Mouse (Mus musculus) adrenal gland, postnatal 0 days (tissue): ENCODE data around the gene Fam57a. TPM values are rescaled to one million over a fixed set of nuclear protein-coding genes. Genes with fewer than 3 reads are reported as not detected.

Experiments used
- polyA plus RNA-seq: library from polyadenylated mRNA; unstranded; fragments of >200 nt; fragmentation: Nextera tagmentation; extraction: Ambion mirVana; gene quantifications from 2 replicates; pipeline ENCODE4 v1.2.1, GENCODE M21; 2015

Gene Fam57a
- polyA plus RNA-seq, result 10.9 and 16.7 TPM in 2 replicates

GRCm38 (mm10) chr11:76179495-76180145 is at the start of gene Fam57a, which contains the start of gene Vps53:
Gene Fam57a (plus strand): TSS chr11:76179671.
Gene Vps53 (minus strand): TSS chr11:76179647.

GRCm38 (mm10) chr11:76217390-76217800 is 37.9 kb downstream of the Fam57a start, which contains the start of the genes Dbil5 and Gemin4:
Gene Dbil5 (plus strand): TSS chr11:76217608.
Gene Gemin4 (minus strand): TSS chr11:76217664.

GRCm38 (mm10) chr11:76242901-76243810 is 63.7 kb downstream of the Fam57a start, which contains the start of the genes Mrm3 and Glod4:
Gene Mrm3 (plus strand): TSS chr11:76243715.
Gene Glod4 (minus strand): TSS chr11:76243725.

Other genes starting within 250 kb of the Fam57a start
- gene Rph3al, start 241.2 kb upstream of the Fam57a start, polyA plus RNA-seq, result 10.5 and 11.0 TPM in 2 replicates
- gene 1700016K19Rik, start 179.8 kb upstream of the Fam57a start, polyA plus RNA-seq, result not detected in 2 replicates
- 16.5 and 19.6 TPM in 2 replicates for gene Rflnb, start 151.9 kb upstream of the Fam57a start, polyA plus RNA-seq
- 28.5 and 37.6 TPM in 2 replicates for gene Vps53, start within 50 bp of the Fam57a start, polyA plus RNA-seq
- 1.2 and 1.4 TPM in 2 replicates for gene Dbil5, start 37.9 kb downstream of the Fam57a start, polyA plus RNA-seq
- gene Gemin4, start 38.0 kb downstream of the Fam57a start, polyA plus RNA-seq, result 7.8 and 12.8 TPM in 2 replicates
- 11.7 and 20.3 TPM in 2 replicates for gene Mrm3, start 64.0 kb downstream of the Fam57a start, polyA plus RNA-seq
- 202 and 224 TPM in 2 replicates for gene Glod4, start 64.1 kb downstream of the Fam57a start, polyA plus RNA-seq
- 19.3 and 22.1 TPM in 2 replicates for gene Nxn, start 219.5 kb downstream of the Fam57a start, polyA plus RNA-seq
- 129 and 131 TPM in 2 replicates for gene Timm22, start 227.3 kb downstream of the Fam57a start, polyA plus RNA-seq